Comparison of ENCODE assay signal across 8 mouse cellular contexts in the genomic region with DNA sequence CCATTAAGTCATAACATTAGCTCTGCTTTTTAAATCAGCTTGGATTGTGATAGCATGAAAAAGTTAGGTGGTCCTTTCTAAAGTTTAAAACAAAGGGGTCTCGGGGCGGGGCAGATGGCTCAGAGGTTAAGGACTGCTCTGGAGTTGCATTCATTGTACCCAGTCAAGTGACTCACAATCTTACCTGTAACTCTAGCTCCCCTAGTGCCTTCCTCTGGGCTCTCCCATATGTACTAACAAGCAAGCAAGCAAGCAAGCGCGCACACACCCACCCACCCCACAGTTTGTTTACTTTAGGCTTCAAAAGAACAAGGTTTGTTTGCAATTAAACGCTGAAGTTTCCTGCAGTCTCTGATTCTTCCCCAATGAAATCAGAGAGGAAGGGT.
DNase-seq lines count a peak whose midpoint lies in the region; ATAC-seq and TF ChIP-seq lines count a peak whose summit lies in the region.

No protein-coding gene starts in this region.

- 0 out of 2 replicates have a peak, but pooled peaks cover 4% of the 10 kb centered on the region for H3K9me3 ChIP-seq in kidney, embryonic 16.5 days (ENCODE audit: low read length)
- H3K9me3 ChIP-seq in midbrain, postnatal 0 days (ENCODE audit: low read length): no peaks in the 10 kb centered on the region

- peak; percentile 91 for ATAC-seq in kidney, embryonic 16.5 days (ENCODE audit: low FRiP score, low TSS enrichment)
- peak; percentile 76; the same call in 1 of the 2 replicates for ATAC-seq in midbrain, postnatal 0 days (ENCODE audit: low FRiP score)
- no peak for ATAC-seq in erythroblast, adult 5-6 weeks (replicated peaks; ENCODE audit: low FRiP score, poor library complexity, severe bottlenecking)

- peaks cover 19% of the 10 kb centered on the region for H3K27me3 ChIP-seq in kidney, embryonic 16.5 days (ENCODE audit: insufficient read depth, low read length)
- no peaks in the 10 kb centered on the region for H3K27me3 ChIP-seq in midbrain, postnatal 0 days (ENCODE audit: insufficient read depth, low read length)

- WGBS in kidney, embryonic 16.5 days: 2% methylated on average over 5 of the region's 5 CpGs
- 1% methylated on average over 5 of the region's 5 CpGs for WGBS in midbrain, postnatal 0 days

- 0 out of 2 replicates have a peak overlapping the region, but pooled peaks have one; percentile 50 for H3K9ac ChIP-seq in kidney, embryonic 16.5 days (replicated peaks; ENCODE audit: low read length)
- H3K9ac ChIP-seq in midbrain, postnatal 0 days (replicated peaks; ENCODE audit: low read length, poor library complexity, severe bottlenecking): 0 out of 2 replicates have a peak overlapping the region, but pooled peaks have one; percentile 4

- H3K4me1 ChIP-seq in kidney, embryonic 16.5 days (ENCODE audit: insufficient read depth, low read length): peaks cover 11% of the 10 kb centered on the region
- 0 out of 2 replicates have a peak, but pooled peaks cover 3% of the 10 kb centered on the region for H3K4me1 ChIP-seq in midbrain, postnatal 0 days (ENCODE audit: insufficient read depth, low read length)

- no peak overlapping the region for H3K27ac ChIP-seq in kidney, embryonic 16.5 days (ENCODE audit: low read length)
- no peak overlapping the region for H3K27ac ChIP-seq in midbrain, postnatal 0 days (ENCODE audit: low read depth, low read length)

- TF ChIP-seq CTCF in midbrain, postnatal 0 days (IDR thresholded peaks at IDR 0.05): peak; percentile 62

- peak overlapping the region; percentile 48 for H3K4me3 ChIP-seq in kidney, embryonic 16.5 days (ENCODE audit: low read length)
- peak overlapping the region; percentile 37 for H3K4me3 ChIP-seq in midbrain, postnatal 0 days (ENCODE audit: low read depth, low read length)

- peak overlapping the region; percentile 86 for H3K4me2 ChIP-seq in kidney, embryonic 16.5 days (replicated peaks; ENCODE audit: low read depth, low read length)
- peak overlapping the region; percentile 87 for H3K4me2 ChIP-seq in midbrain, postnatal 0 days (ENCODE audit: low read depth, low read length, poor library complexity, severe bottlenecking)

- peak; percentile 49 for DNase-seq in embryo, embryonic 10 days (ENCODE audit: low spot score)
- DNase-seq in embryo, embryonic 11 days: no peak
- DNase-seq in thymus, postnatal 4 days: peak; percentile 9
- no peak for DNase-seq in thymus, postnatal 10 days (ENCODE audit: low spot score in 2 of 2)
- peak; percentile 49 for DNase-seq in midbrain, postnatal 0 days (ENCODE audit: low spot score)
- DNase-seq in right cerebral cortex, postnatal 4 days: no peak

- H3K36me3 ChIP-seq in kidney, embryonic 16.5 days (ENCODE audit: insufficient read depth, low read length): no peaks in the 10 kb centered on the region
- no peaks in the 10 kb centered on the region for H3K36me3 ChIP-seq in midbrain, postnatal 0 days (ENCODE audit: insufficient read depth, low read length)

Comparison
In these comparisons a context has a peak if more than half of its experiments do, and no peak if none do; other contexts are left out.
1. DNase-seq: peak in embryo, embryonic 10 days (single experiment), thymus, postnatal 4 days (single experiment) and midbrain, postnatal 0 days (single experiment); none in embryo, embryonic 11 days (single experiment), thymus, postnatal 10 days (0 of 2) and right cerebral cortex, postnatal 4 days (single experiment).